Mouse (Mus musculus) midbrain, embryonic 14.5 days (tissue): ENCODE results near the gene Polr3h. TPM values are rescaled to one million over a fixed set of nuclear protein-coding genes. Genes with fewer than 3 reads are reported as not detected.

Experiments
- ATAC-seq: fragments of 200-750 bp; cut with Nextera tagmentation; 2 replicates; pipeline ENCODE4 v1.8.0; 2017; ENCODE audit warnings: moderate number of reproducible peaks, moderate library complexity; ENCODE audit not compliant: low FRiP score, low TSS enrichment
- DNase-seq: peaks from one replicate; pipeline ENCODE4 v3.0.0-alpha.2; 2015
- H3K27ac ChIP-seq: fragments of 300-500 bp; sonication (generic); replicated peaks from 2 replicates; pipeline ENCODE4 v1.5.1; 2014; ENCODE audit warnings: mild to moderate bottlenecking, low read depth, low read length, moderate library complexity
- H3K27me3 ChIP-seq: fragments of 300-500 bp; sonication (generic); 2 replicates; pipeline ENCODE4 v1.6.1; 2014; ENCODE audit warnings: low read length, control low read depth, mixed read lengths; ENCODE audit not compliant: control insufficient read depth, insufficient read depth
- H3K36me3 ChIP-seq: fragments of 300-500 bp; sonication (generic); 2 replicates; pipeline ENCODE4 v1.6.1; 2014; ENCODE audit warnings: low read length, control low read depth; ENCODE audit not compliant: control insufficient read depth, insufficient read depth
- H3K4me1 ChIP-seq: fragments of 300-500 bp; sonication (generic); 2 replicates; pipeline ENCODE4 v1.6.1; 2014; ENCODE audit warnings: mild to moderate bottlenecking, antibody characterized with exemption, low read length, control low read depth; ENCODE audit not compliant: control insufficient read depth, insufficient read depth
- H3K4me2 ChIP-seq: fragments of 300-500 bp; sonication (generic); 2 replicates; pipeline ENCODE4 v1.6.1; 2014; ENCODE audit warnings: mild to moderate bottlenecking, low read length, moderate library complexity
- H3K4me3 ChIP-seq: fragments of 300-500 bp; sonication (generic); replicated peaks from 2 replicates; pipeline ENCODE4 v1.5.1; 2014; ENCODE audit warnings: low read depth, low read length
- H3K9ac ChIP-seq: fragments of 300-500 bp; sonication (generic); replicated peaks from 2 replicates; pipeline ENCODE4 v1.6.1; 2014; ENCODE audit warnings: mild to moderate bottlenecking, low read length, moderate library complexity
- H3K9me3 ChIP-seq: fragments of 300-500 bp; sonication (generic); 2 replicates; pipeline ENCODE4 v1.6.1; 2016; ENCODE audit warnings: low read length, control low read depth, mixed read lengths; ENCODE audit not compliant: control insufficient read depth
- WGBS: fragments of 180-500 bp; shearing (Covaris S2); extraction: QIAGEN DNeasy Blood & Tissue Kit; methylation state at CpG from one replicate; pipeline ENCODE4 v1.1.7; 2014; 5-methylcytosine and 5-hydroxymethylcytosine counted together
- polyA plus RNA-seq: library from polyadenylated mRNA; unstranded; fragments of >200 nt; fragmentation: Nextera tagmentation; extraction: Ambion mirVana; gene quantifications from 2 replicates; pipeline ENCODE4 v1.2.1, GENCODE M21; 2014

The Polr3h gene
- polyA plus RNA-seq, 1 experiment from 2014 or later, result 74.2 TPM

DNA sequence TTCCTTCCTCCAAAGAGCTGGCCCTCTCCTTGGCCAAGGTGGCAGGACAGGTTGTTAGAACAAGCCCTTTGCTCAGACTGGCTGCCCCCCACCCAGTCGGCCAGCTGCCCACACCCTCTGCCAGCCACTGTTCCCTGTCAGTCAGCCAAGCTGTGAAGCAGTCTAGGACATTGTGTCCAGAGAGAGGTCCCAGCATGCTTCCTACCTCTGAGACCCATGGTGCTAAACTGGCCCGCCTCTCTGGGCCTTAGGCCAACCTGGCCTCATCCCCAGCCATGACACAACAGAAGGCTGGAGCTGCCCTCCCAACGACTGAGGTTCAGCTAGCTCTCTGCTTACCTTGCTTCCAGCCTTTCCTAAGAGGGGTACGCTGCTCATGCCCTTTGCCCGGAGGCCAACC, 86.4 kb downstream of the Polr3h start:
- Histone ChIP-seq H3K4me2 (no peak overlapping the region), H3K9ac (no peak overlapping the region), H3K36me3 (no peaks in the 10 kb centered on the region), H3K4me3 (no peak overlapping the region), H3K4me1 (peaks cover 4% of the 10 kb centered on the region; the same call in 1 of the 2 replicates), H3K27me3 (0 out of 2 replicates have a peak, but pooled peaks cover 5% of the 10 kb centered on the region), H3K27ac (no peak overlapping the region), H3K9me3 (no peaks in the 10 kb centered on the region)
- 62% methylated on average over 5 of the region's 5 CpGs for WGBS
- no peak for ATAC-seq
- DNase-seq, result peak; percentile 56

DNA sequence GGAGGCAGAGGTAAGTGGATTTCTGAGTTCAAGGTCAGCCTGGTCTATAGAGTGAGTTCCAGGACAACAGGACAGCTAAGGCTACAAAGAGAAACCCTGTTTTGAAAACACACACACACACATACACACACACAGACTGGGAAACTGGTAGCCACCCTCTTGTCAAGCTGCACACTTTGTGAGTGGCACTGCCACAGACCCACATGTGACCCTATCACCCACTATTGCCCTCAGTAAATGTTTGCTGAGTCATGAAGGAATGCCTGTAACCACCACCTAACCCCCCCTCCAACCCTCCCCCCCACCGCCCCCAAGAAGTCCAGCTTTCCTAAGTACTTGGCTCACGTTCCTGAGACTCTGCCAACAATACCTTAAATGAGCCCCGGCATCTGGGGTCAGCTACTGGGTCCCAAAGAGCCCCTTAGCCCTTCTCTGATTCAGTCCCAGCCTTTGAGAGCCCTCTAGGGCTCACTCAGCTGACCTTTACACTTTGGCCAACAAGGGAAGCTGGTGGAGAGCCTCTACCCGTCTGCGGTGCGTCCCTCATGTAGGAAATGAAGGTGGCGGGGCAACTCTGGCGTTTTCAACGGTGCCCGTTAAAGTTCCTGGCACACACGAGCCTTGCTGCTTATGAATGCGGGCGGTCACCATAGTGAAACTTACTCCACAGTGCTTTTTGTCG, 87.3 kb downstream of the Polr3h start:
- H3K36me3 ChIP-seq, result no peaks in the 10 kb centered on the region
- H3K27ac ChIP-seq, result no peak overlapping the region
- H3K9me3 ChIP-seq, result no peaks in the 10 kb centered on the region
- ATAC-seq (no peak), DNase-seq (no peak)
- H3K4me2 ChIP-seq, result no peak overlapping the region
- WGBS, result 79% methylated on average over 14 of the region's 14 CpGs
- H3K9ac ChIP-seq, result no peak overlapping the region
- 0 out of 2 replicates have a peak, but pooled peaks cover 5% of the 10 kb centered on the region for H3K27me3 ChIP-seq
- H3K4me3 ChIP-seq, result no peak overlapping the region
- H3K4me1 ChIP-seq, result peaks cover 4% of the 10 kb centered on the region; the same call in 1 of the 2 replicates

Other genes with a start within 250 kb of the Polr3h start
- 25.2 and 34.8 TPM in 2 replicates for gene Chadl, start 229.0 kb downstream of the Polr3h start, polyA plus RNA-seq
- 61.2 and 63.8 TPM in 2 replicates for gene Zc3h7b, start 181.2 kb downstream of the Polr3h start, polyA plus RNA-seq
- gene Rangap1, start 180.7 kb downstream of the Polr3h start, polyA plus RNA-seq, result 118 and 119 TPM in 2 replicates
- 12.9 and 19.6 TPM in 2 replicates for gene Tef, start 123.8 kb downstream of the Polr3h start, polyA plus RNA-seq
- 11.7 and 14.4 TPM in 2 replicates for gene Tob2, start 67.4 kb downstream of the Polr3h start, polyA plus RNA-seq
- gene Phf5a, start 54.3 kb downstream of the Polr3h start, polyA plus RNA-seq, result 139 and 149 TPM in 2 replicates
- 211 and 221 TPM in 2 replicates for gene Aco2, start 53.9 kb downstream of the Polr3h start, polyA plus RNA-seq
- gene Csdc2, start 10.5 kb upstream of the Polr3h start, polyA plus RNA-seq, result 167 and 188 TPM in 2 replicates
- gene Pmm1, start 34.7 kb upstream of the Polr3h start, polyA plus RNA-seq, result 67.1 and 94.5 TPM in 2 replicates
- not detected in 2 replicates for gene 1700029P11Rik, start 54.3 kb upstream of the Polr3h start, polyA plus RNA-seq
- gene Xrcc6, start 61.6 kb upstream of the Polr3h start, polyA plus RNA-seq, result 28.3 and 36.9 TPM in 2 replicates
- gene Desi1, start 107.6 kb upstream of the Polr3h start, polyA plus RNA-seq, result 39.7 and 51.0 TPM in 2 replicates
- gene Snu13, start 121.4 kb upstream of the Polr3h start, polyA plus RNA-seq, result 243 and 254 TPM in 2 replicates
- 0.04 TPM in 1 of 2 replicates, not detected in the other for gene 4930407I10Rik, start 132.9 kb upstream of the Polr3h start, polyA plus RNA-seq
- gene Mei1, start 143.8 kb upstream of the Polr3h start, polyA plus RNA-seq, result 0.07 TPM in 1 of 2 replicates, not detected in the other
- gene Ccdc134, start 201.7 kb upstream of the Polr3h start, polyA plus RNA-seq, result 10.0 and 11.0 TPM in 2 replicates
- 132 and 158 TPM in 2 replicates for gene Srebf2, start 220.9 kb upstream of the Polr3h start, polyA plus RNA-seq